Mouse (Mus musculus) CH12.LX (cell line): ENCODE data around the gene Cytip.
"Not testable (repeated sequence)": the region's sequence is repeated elsewhere in the genome, so short reads cannot be mapped to it uniquely, and the experiment has no call there.

Experiments
- CTCF ChIP-seq, 2 experiments: IDR thresholded peaks in 1 of 2; conservative IDR thresholded peaks in 1 of 2; 2 replicates each; pipeline ENCODE4 v1.5.1; 2011 to 2012; ENCODE audit warnings: low read depth in 2 of 2, low read length in 2 of 2, improper control_type of control experiment in 1 of 2, inconsistent platforms in 1 of 2, mild to moderate bottlenecking in 1 of 2, moderate library complexity in 1 of 2
- EP300 ChIP-seq: IDR thresholded peaks from 2 replicates; pipeline ENCODE4 v1.6.1; 2011; ENCODE audit warnings: low read length, improper control_type of control experiment
- POLR2A ChIP-seq: IDR thresholded peaks from 2 replicates; pipeline ENCODE4 v1.6.1; 2011; ENCODE audit warnings: low read depth, mild to moderate bottlenecking, improper control_type of control experiment, low read length
- TBP ChIP-seq: conservative IDR thresholded peaks from 2 replicates; pipeline ENCODE4 v1.6.1; 2011; ENCODE audit warnings: low read depth, low read length, improper control_type of control experiment
- ZNF384 ChIP-seq: IDR thresholded peaks from 2 replicates; pipeline ENCODE4 v1.6.1; 2012; ENCODE audit warnings: low read depth, low read length, improper control_type of control experiment, inconsistent platforms

DNA sequence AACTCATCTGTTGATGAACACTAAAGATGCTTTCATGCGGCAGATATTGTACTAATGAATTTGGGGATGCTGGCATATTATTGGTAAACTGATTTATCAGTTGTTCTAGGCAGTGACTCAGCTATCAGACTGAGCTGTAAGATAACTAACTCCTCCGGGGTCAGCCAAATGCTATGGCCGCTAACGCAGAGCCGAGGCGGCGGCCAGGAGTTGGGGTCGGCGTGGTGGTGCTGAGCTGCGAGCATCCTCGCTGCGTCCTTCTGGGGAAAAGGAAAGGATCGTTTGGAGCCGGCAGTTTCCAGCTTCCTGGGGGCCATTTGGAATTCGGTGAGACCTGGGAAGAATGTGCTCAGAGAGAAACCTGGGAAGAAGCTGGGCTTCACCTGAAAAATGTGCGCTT, 87.4 kb downstream of the Cytip start:
- not testable (repeated sequence) for TF ChIP-seq POLR2A; CTCF (conservative IDR thresholded peaks at IDR 0.05 in 1 of 2, IDR thresholded peaks at IDR 0.05 in 1 of 2; ENCODE audit: low read depth in 2 of 2, low read length in 2 of 2); ZNF384; TBP; EP300
